Mouse (Mus musculus) liver, embryonic 14.5 days (tissue): ENCODE measurements around the gene Mrap2.

Experiments used
- CTCF ChIP-seq: IDR thresholded peaks from 2 replicates; pipeline ENCODE4 v1.5.1; 2016; ENCODE audit warnings: antibody characterized with exemption, low read depth, control low read depth
- EP300 ChIP-seq: IDR thresholded peaks from 2 replicates; pipeline ENCODE4 v1.6.1; 2016; ENCODE audit warnings: antibody characterized with exemption, low read depth

GRCm38 (mm10) chr9:87121956-87122493 is 22.1 kb upstream of the Mrap2 start:
- TF ChIP-seq CTCF = no peak
- no peak for TF ChIP-seq EP300
